22 mouse cellular contexts compared by ENCODE assay signal in the genomic region with DNA sequence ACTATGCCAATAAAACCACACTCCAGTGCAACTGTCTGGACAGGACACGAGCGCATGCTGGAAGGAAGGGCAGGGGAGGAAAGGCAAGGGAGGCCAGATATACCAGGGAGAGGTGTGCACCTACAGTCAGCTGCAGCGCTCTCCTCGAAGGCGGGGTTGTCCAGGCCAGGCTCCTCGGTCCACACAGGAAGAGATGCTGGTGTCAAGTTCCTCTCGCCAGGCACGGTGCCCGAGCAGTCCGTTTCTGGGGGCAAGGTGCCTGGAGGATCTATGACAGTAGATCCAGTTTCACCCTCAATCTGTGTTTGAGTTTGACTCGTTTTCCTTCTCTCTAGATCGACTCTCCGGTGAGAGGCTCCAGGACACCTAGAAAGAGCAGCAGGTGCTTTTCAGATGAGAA.
"Had no signal": no experiment of that assay in that cellular context is flagged by ENCODE, and none has a peak within 500 bp of the region (broad histone marks: within the 10 kb centered on the region; RNA-seq: fewer than 3 reads in every experiment).

No protein-coding gene starts in this region.

- H3K9ac ChIP-seq: limb, embryonic 12.5 days; limb, embryonic 15.5 days; liver, embryonic 14.5 days; liver, postnatal 0 days; lung, embryonic 14.5 days; midbrain, embryonic 13.5 days; stomach, embryonic 15.5 days had no signal

- H3K27ac ChIP-seq: kidney, postnatal 0 days; layer of hippocampus, adult 2 months; left cerebral cortex, adult 2 months; limb, embryonic 12.5 days; limb, embryonic 15.5 days; liver, embryonic 14.5 days; midbrain, embryonic 10.5 days; midbrain, embryonic 13.5 days; stomach, embryonic 15.5 days had no signal

- ATAC-seq: liver, postnatal 0 days; lung, postnatal 0 days; midbrain, embryonic 13.5 days; midbrain, embryonic 16.5 days had no signal

- H3K9me3 ChIP-seq: limb, embryonic 12.5 days; limb, embryonic 15.5 days; megakaryocyte, embryonic 14.5 days; midbrain, embryonic 10.5 days; midbrain, embryonic 13.5 days; stomach, embryonic 15.5 days had no signal

- H3K27me3 ChIP-seq: limb, embryonic 12.5 days; limb, embryonic 15.5 days; megakaryocyte, embryonic 14.5 days; midbrain, embryonic 13.5 days; stomach, embryonic 15.5 days had no signal

- DNase-seq: kidney, postnatal 25 days; layer of hippocampus, postnatal 36 days; left cerebral cortex, postnatal 4 days; liver, postnatal 0 days; lung, embryonic 14.5 days; spleen, adult 18-20 months; thymus, adult 18-20 months; thymus, postnatal 36 days had no signal

- H3K4me2 ChIP-seq: limb, embryonic 12.5 days; limb, embryonic 15.5 days; liver, embryonic 11.5 days; lung, embryonic 14.5 days; midbrain, embryonic 13.5 days; stomach, embryonic 15.5 days had no signal

- H3K4me3 ChIP-seq: layer of hippocampus, adult 2 months; left cerebral cortex, adult 2 months; limb, embryonic 12.5 days; limb, embryonic 15.5 days; megakaryocyte, embryonic 14.5 days; midbrain, embryonic 10.5 days; midbrain, embryonic 13.5 days; myocyte; stomach, embryonic 15.5 days had no signal
